Mouse (Mus musculus) heart, adult 18-20 months (tissue): ENCODE measurements around the gene Rac2. TPM values are rescaled to one million over a fixed set of nuclear protein-coding genes. Genes with fewer than 3 reads are reported as not detected.

ENCODE experiments used
- DNase-seq, 2 experiments: peaks; one replicate each; pipeline ENCODE4 v3.0.0; 2021 to 2022; ENCODE audit warnings: mixed read lengths in 1 of 2
- total RNA-seq, 2 experiments: library from RNA; stranded (reverse); gene quantifications; 2 replicates each; pipeline ENCODE4 v1.2.3; 2021

The Rac2 gene
- total RNA-seq, 2 experiments from 2014 or later, result 2.2 to 19.1 TPM

DNA sequence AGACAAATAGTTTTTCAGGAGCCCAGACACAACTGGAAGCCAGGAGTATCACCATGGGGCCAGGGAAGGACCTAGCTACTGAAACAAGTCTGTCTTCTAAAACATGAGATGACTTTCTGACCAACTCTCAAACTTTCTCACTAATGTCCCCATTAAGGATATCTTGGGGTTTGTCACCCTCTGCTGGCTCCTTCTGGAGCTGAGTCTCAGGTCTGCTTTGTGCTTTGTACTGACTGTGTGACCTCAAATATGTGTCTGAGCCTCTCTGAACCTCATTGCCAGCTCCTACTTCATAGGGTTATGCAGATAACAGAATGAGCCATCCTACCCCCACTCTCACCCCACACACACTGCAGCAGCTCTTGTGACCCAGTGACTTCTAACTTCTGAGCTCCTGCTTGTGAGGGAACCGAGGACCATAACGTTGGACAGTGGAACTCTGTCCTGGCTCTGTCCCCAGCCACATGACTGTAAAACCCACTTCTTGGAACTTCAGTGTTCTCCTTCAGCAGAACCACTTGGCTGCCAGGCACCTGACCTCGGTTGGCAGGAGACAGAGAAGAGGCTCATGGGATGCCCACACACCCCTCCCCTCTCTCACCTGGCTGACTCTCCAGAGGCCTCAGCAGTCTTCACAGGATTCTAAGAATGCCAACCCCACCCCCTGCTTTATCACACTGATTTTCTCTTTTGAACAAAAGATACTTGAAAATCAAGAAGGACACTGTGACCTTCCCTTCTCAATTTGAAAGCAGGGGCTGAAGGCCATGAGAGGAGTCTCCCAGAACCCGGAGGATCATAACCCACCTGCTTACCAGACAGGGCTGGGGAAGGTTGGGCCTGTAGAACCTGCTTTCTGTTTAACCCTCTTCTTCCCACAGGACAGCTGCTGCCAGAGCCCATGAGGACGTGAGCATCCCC, 24.9 kb downstream of the Rac2 start:
- peak; percentile 46 to 58 for DNase-seq

DNA sequence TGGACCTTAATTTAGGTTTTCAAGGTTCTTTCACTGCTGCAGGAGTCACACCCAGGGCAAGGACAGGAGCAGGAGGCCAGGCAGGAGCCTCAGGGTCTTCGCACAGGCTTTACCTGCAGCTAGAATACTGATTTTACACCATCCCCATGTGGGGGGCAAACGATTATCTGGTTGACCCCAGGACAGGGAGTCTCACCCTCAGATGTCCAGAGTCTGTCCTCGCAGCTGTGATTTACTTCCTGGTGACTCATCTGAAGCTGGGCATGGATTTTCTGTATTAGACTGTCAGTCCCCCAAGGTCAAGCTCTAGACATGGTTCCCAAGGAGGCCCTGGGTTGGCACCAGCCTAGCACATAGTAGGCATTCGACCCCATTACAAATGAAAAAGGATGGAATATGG, 26.5 kb downstream of the Rac2 start:
- no peak for DNase-seq

DNA sequence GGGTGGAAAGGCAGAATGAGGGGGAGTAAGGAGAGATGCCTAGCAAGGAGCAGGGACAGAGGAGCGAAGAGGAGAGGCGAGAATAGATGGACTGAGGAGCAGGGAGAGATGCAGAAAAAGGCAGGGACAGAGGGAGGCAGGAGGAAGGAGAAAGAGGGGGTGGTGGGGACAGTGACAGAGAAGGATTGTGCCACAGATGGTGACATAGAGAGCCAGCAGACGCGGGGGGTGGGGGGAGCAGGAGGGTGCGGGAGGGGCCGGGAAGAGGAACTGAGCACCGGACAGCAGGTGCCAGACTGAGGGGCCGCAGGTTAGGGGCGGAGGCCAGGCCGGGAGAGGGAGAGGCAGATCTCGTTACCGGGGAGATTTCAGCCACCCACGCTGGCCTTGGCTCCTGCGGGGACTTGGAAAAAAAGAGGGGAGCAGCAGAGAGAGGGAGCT, 28.0 kb downstream of the Rac2 start, which contains the start of gene Sstr3:
Sstr3 (minus strand) TSS at position 125 of the 441 bp plus-strand sequence.
- DNase-seq, result no peak

DNA sequence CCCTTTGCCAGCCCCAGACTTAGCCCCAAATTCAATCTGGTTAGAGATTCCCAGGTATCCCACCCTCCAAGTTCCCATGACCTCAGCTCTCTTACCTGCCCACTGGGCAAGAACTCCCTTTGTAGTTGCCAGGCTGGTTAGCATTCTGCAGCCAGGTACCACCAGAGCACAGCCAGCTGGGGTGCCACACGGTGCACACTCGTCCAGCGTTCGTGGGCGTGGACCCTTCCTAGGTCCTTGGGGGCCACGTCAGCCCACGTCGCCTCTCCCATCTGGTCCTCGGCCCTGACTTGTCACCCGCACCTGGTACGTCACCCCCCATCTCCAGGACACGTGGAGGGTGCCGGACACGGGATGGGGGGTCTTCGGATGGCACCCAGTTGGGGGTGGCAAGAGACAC, 28.5 kb downstream of the Rac2 start:
- DNase-seq, result no peak

DNA sequence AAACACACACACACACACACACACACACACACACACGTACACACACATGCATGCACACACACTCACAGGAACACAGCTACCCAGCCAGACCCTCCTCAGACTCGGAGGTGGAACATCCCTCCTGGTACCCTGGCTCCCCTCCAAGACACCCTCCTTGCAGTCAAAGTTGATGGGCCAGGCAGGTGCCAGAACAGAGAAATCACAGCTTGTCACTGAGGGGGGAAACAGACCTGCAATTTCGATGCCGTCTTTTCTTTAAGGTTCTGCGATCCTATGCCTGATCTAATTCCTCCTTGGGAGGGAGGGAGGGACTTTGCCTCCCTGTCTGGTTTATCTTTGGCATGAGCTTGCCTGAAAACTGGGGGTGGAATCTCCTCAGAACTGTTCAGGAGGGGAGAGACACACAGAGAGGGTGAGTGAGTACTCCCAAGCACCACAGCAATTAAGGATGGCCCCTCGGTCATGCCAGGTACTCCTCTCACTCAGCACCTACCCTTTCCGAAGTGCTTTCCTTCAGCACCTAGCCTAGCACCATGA, 29.7 kb downstream of the Rac2 start:
- no peak for DNase-seq

DNA sequence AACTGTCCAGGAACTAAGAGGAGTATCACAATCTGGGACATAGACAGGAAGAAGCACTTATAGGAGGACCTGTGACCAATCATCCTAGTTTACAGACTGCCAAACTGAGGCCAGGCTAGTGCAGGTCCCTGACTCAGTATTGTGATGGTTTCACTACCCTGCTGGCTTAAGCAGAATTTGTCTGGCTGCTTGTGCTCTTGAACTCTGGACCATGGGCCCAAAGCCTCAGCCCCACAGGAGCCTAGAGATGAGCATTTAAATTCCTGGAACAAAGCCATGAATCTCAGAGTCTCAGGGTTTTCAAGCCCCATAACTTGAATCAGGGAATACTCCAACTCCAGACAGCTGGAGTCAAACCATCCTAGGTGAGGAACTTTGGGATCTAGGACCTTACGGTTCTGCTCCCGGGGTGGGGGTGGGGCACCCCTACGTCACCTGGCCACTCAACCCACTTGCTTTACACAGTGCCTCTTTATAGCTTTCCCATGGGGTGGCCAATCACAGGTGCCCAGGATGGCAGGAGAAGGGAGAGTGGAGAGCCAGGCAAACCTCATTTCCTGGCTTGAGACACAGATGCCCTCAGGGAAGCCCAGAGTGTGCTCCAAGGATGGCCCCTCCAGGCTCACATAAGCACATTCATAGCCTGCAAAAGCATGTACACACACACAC, 30.4 kb downstream of the Rac2 start:
- DNase-seq, result no peak

DNA sequence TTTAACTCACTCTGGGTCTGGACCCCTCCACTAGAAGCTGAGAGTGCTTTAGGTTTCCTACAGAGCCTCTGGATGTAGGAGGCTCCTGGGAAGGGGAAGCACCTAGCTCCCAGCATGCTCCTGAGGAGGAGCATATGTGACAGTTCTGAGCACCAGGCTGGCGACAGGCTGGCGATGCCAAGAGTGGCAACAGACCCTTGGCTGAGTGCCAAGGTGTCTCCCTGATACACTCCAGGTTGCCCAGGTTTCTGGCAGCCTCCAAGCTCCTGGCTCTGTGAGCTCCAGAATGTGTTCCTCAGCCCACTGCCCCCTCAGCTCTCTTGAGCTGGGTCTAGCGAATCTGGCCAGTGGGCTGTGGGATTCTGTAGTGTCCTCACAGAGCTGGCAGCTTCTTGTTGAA, 31.0 kb downstream of the Rac2 start:
- DNase-seq, result peak; percentile 31 to 48

DNA sequence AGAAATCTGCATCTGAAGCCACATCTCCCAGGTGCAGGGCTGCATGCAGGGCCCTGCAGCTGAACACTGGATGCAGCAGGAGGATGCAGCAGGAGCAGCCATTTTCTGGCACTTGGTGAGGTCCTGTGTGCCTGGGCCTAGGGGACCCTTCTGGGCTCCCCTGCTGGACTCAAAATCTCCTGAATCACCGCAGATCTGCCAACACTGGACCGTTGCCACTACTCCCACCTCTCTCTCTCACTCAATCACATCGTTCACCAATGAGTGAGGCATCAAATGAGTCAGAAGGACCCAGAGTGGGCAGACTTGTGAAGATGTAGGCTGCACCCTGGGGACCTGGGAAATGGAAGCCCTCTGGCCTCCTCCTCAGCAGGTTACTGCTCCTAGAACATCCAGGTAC, 31.5 kb downstream of the Rac2 start:
- DNase-seq, result no peak

DNA sequence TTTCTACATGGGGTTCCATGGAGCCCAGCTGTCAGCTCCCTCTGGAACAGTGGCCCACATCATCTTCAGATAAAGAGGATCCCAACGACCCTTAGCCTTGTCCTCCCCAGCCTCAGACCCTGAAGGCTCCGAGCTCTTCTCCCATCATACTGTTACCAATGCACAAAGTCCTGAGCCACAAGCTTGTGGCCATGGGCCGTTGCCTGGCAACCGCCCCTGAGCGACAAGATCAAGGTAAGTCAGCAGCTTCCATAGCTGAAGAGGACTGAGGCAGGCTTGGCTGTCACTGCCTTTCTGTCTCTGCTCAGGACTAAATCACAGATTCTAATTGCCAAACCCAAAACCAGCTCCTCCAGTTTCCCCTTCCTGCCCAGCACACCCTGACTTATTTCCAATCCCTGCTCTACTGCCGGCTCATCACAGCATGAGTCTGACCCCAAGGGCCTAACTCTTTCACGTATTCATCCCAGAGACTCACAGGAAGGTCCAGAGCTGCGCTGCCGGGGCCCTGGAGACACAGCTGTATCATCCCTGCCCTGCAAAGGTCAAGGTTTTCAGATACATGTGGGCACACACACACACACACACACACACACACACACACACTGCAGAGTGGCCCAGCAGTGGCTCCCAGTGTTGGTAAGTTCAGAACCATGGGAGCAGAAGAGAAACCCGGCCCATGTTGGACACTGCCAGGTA, 36.7 kb downstream of the Rac2 start:
- DNase-seq, result no peak

DNA sequence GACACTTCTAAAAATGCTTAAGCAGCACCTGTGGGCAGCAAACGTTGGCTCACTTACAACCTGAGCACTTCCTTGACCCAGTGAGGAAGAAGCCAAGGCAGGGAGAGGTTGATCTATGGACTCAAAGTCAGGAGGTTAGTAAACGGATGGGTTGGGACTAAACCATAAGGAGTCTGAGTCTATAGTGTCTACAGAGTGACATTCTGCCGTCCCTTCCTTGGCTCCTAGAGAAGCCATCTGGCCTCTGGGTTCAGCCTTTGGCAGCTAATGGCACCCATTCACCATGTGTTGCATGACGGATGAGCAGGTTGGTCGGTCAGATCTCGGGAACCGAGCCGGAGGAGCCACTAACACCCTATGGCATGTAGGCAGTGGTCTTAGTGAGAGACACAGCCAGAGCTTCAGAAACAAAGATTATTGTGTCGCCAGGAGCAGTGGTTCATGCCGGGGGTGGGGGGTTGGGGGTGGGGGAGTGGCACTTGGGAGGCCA, 39.2 kb downstream of the Rac2 start:
- DNase-seq, result no peak

DNA sequence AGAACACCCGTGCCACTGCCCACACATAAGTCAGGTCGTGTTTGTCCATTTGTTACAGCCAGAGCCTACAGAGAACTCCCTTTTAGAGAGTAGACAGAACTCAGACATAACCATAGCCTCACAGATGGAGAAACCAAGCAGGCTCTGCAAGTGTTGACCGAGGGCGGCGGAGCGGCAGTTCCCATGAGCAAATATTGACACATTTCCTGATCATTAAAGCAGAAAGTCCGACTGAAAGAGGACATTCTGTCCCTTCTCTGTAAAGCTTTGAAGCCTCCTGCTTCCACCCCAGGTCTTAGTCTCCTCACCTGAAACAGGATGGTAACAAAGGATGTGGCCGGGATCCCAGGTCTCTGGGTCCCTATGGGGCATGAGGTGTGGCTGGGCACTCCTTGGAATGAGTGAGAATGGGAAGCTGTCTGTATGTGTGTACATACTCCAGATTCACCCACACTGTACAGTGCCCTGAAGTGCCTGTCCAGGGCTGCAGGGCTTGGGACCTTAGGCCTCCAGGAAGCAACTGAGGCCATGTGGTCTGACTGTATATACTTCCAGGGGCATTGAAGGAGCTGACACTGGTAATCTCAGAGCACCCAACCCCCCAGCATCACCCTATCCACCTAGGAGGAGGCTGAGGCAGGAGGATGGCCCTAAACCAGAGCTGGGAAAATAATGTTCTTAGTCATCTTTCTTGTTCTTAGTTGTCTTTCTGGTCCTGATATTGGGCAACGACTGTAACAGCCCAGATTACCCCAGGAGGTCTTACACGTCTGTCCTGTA, 39.8 kb downstream of the Rac2 start:
- DNase-seq, result no peak

DNA sequence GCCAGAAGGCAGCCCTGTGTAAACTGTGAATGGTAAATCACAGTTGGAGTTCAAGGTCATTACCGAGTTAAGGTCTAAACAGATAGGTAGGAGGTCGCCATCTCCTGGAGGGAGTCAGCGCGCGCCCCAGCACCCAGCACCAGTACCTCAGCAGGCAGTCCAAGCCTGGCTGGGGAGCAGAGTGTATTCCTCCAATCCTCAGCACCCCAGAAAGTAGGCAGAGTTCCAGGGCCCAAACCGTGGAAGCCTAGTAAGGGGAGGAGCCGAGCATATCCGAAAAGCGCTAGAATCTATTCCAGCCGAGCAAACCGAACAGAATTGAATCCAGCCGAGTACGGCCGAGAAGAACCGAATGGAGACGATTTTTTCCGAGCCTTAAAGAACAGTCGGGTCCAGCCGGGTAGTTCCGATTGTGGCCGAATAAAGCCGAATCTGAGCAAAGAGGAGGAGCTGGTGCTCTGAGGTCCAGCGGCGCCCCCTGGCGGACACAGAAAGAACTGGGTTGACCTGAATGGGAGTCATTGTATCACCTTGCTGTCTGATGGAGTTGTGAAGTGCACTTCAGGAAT, 40.6 kb downstream of the Rac2 start:
- DNase-seq, result peak; percentile 98 to 100

DNA sequence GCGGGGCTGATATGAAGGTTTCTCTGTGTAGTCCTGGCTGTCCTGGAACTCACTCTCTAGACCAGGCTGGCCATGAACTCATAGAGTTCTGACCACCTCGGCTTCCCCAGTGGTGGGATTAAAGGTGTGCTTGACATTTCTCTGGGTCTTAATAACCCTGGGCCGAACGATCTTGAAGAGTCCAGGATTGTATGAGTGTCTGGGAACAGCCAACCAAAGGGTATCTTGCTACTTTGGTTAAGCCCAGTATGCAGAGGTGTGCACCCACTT, 41.2 kb downstream of the Rac2 start:
- DNase-seq, result no peak

DNA sequence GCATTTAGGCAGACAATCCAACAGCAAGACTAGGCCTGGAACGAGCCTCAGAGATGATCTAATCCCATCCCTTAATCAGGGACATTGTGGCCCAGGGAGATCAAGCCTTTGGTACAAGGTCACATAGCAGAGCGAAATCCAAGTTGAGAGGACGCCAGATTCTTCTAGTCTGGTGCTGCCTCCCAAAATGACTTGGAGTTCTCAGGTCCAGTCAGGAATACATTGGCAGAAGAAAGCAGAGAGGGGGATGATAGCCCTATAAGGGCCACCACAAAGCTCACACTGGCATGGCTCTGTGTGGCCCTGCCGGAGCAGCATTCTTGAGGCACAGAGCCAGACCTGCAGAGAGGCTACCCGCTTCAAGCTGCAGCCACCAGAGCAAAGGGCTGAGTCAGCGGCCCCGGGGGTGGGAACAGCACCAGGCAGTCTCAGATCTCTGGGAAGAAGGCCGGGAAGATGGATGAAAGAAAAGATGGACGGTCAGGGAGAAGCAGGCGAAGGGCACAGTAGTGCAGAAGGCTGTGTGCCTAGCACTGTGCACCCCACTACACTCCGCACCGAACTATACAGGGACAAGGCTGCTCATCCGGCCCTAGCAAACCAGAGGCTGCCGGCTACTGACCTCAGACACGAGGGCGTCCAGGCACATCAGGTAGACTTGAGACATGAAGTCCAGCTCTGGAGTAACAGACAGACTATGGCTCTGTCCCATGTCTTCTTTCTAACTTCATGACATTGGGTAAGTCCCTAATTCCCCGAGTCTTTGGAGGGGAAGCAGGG, 41.7 kb downstream of the Rac2 start, which contains the start of gene C1qtnf6:
C1qtnf6 (minus strand) TSS at position 746 of the 780 bp plus-strand sequence.
- peak; percentile 83 to 90 for DNase-seq

DNA sequence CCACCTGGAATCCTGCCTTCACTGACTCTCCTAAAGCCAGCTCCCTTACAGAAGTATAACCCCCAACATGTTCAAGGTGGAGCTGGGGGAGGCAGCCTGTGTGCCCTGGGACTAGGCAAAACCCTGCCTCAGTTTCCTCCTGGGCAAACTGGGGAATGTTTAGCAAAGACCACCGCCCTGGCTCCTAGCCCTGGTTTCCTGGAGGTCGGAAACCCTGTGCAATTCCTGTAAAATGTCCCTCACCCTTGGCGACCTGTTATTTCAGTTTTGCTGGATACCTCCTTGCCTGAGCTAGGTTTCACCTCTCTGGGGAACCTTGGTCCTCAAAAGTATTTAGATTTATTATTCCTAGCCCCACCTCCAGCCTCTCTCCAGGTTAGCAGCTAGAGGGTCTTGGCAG, 42.4 kb downstream of the Rac2 start:
- DNase-seq, result peak in 1 of 2 experiments; percentile 44

DNA sequence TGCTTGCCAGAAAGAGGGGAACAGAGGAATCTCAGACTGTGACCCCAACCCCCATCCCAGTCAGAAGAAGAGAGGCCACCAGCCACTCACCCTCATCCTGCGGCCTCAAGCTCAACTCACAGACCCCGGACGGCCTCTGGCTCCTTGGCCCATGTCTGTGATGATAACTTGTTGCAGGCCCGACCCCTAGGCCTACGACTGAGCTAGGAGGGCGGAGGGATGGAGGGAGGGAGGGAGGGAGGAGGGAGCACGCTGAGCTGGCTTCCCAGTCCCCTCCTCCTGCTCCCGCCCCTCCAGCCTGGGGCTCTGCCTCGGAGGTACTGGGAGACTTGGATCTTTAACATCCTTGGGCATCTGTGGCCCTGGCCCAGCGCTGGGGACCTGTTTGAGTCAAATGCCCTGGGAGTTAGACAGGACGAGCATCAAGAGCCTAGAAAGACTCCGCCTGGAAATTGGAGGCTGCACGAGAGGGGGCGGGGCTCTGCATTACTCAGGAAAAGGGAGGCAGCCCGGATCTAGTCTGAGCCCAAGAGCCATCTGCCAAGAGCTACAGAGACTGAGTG, 43.1 kb downstream of the Rac2 start:
- peak; percentile 87 to 88 for DNase-seq

DNA sequence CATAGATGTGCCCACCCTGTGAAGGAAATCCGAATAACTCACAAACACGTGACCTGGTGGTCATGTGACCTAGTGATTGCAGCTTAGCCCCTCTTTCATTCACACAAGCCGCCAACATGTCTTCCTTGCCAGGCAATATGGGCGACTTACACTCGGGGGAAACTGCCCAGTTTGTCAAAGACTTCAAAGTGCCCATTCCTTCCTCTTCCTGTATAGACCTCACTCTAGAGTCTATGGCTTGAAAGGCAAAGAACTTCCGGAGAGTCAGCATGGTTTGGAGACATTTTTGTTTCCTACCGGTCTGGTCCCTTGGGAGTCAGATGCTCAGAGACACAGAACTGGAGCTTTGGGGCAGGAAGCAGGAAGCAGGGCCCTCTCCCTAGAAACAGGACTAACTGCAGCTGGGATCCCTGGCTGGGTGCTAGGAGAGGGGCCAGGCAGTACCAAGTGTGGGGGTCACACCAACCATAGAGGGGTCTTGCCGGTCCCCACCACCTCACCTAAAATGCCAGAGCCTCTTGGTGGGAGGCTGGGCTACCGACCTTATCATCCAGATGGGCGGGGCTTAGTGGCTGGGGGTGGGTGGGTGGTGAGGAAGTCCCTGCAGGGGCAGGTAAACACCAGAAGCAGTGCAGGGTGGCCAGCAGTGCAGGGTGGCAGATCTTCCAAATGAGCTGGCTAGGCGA, 43.7 kb downstream of the Rac2 start:
- DNase-seq, result peak; percentile 71 to 85

DNA sequence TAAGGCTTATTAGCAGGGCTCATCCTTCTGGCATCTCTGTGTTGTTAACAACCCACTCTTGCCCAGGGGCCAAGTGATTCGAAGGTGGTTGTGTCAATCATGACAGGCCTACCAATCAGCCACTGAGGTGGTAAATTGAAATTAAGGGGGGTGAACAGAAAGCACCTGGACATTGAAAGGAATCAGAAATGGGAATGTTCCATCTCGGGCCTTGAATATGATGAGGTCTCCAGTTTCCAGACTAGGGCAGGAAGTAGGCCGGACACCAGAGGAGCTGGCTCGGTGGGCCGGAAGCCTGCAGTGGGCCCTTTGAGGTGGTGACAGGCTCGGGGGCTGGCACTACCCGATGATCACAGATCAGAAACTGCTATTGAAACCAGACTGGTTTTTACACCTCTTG, 44.6 kb downstream of the Rac2 start:
- DNase-seq, result peak; percentile 74 to 76

DNA sequence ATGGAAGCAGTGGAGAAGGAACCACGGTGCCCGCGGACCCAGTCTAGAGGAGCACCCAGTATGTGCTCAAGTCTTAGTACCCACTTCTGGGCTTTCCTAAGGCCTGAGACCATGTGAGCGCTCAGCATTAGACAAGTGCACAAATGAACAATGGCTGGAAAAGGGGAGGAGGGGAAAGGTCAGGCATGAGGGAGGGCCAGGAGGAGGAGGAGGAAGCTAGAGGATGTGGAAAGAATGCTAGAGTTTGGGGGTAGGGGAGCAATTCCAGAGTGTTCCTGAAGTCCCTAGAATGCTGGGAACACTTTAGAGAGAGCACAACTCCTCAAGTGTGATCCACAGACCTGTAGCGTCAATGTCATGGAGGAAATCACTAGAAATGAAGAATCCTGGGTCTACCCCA, 48.4 kb downstream of the Rac2 start:
- DNase-seq, result no peak

DNA sequence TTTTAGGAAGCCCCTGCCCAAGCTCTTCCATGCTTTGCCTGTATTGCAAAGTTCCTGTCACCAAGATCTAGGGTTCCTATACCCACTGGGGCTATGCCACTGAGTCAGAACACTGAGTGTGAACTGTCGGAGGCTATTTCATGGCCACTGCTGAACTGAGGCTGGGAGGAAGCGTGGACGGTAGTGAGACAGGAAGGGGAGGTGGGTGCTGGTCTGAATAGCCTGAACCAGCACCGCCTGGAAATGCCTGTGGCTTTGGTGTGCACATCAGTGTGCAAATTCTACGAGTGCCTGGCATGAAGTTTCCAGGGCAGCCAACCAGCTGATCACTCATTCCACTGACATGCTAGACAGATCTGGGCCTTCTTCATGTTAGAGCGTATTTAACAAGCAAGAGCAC, 50.7 kb downstream of the Rac2 start:
- DNase-seq, result no peak
